Comparison of ENCODE assay signal across 9 mouse cellular contexts in genomic region chr1:193541934-193542580, GRCm38 (mm10).
DNase-seq lines count a peak whose midpoint lies in the region; ATAC-seq and TF ChIP-seq lines count a peak whose summit lies in the region.
"Had no signal": no experiment of that assay in that cellular context is flagged by ENCODE, and none has a peak within 500 bp of the region (broad histone marks: within the 10 kb centered on the region; RNA-seq: fewer than 3 reads in every experiment).

No protein-coding gene starts in this region.

- no peak for TF ChIP-seq CTCF in thymus, adult 2 months (IDR thresholded peaks at IDR 0.05; ENCODE audit: borderline replicate concordance, control insufficient read depth, extremely low read depth, insufficient read depth, low read length, poor library complexity)

- no peaks in the 10 kb centered on the region for H3K36me3 ChIP-seq in hindbrain, embryonic 14.5 days (replicated peaks; ENCODE audit: control insufficient read depth, insufficient read depth)
- H3K36me3 ChIP-seq in thymus, adult 2 months (ENCODE audit: control insufficient read depth, insufficient read depth, low read length), result no peaks in the 10 kb centered on the region

- WGBS in hindbrain, embryonic 14.5 days, result 21% methylated on average over 13 of the region's 13 CpGs
- WGBS in thymus, adult 2 months, result 47% methylated on average over 13 of the region's 13 CpGs

- H3K9ac ChIP-seq in hindbrain, embryonic 14.5 days, result no peak overlapping the region

- H3K9me3 ChIP-seq in hindbrain, embryonic 14.5 days (ENCODE audit: control insufficient read depth, low read length), result no peaks in the 10 kb centered on the region

- peak overlapping the region; percentile 38 for H3K4me2 ChIP-seq in hindbrain, embryonic 14.5 days (replicated peaks)

- no peak overlapping the region for H3K4me3 ChIP-seq in hindbrain, embryonic 14.5 days (replicated peaks; ENCODE audit: low read length)
- H3K4me3 ChIP-seq in thymus, adult 2 months (ENCODE audit: control insufficient read depth, insufficient read depth, low read length), result no peak overlapping the region
- H3K4me3 ChIP-seq: myocyte had no signal

- peak overlapping the region; percentile 10 for H3K27ac ChIP-seq in hindbrain, embryonic 14.5 days
- no peak overlapping the region for H3K27ac ChIP-seq in thymus, adult 2 months (ENCODE audit: control insufficient read depth, insufficient read depth, low read length)

- peak; percentile 14 for DNase-seq in adrenal gland, postnatal 10 days
- no peak for DNase-seq in adrenal gland, adult 18-20 months (ENCODE audit: low spot score in 2 of 2)
- DNase-seq in layer of hippocampus, postnatal 14 days (ENCODE audit: low spot score in 2 of 2), result peak; percentile 32 to 39
- DNase-seq in layer of hippocampus, postnatal 36 days, result no peak
- peak; percentile 41 for DNase-seq in hindbrain, embryonic 14.5 days (ENCODE audit: low spot score)
- peak; percentile 33 for DNase-seq in thymus, adult 2 months
- no peak for DNase-seq in left cerebral cortex, adult 9 months (ENCODE audit: low spot score in 2 of 2)

- peaks cover 9% of the 10 kb centered on the region for H3K4me1 ChIP-seq in hindbrain, embryonic 14.5 days (replicated peaks; ENCODE audit: control insufficient read depth, insufficient read depth, low read length)
- H3K4me1 ChIP-seq in thymus, adult 2 months (replicated peaks; ENCODE audit: control insufficient read depth, insufficient read depth, low read length), result no peaks in the 10 kb centered on the region

- no peak for TF ChIP-seq POLR2A in thymus, adult 2 months (IDR thresholded peaks at IDR 0.05; ENCODE audit: control insufficient read depth, extremely low read depth, insufficient read depth, low read length, poor library complexity)

- no peaks in the 10 kb centered on the region for H3K27me3 ChIP-seq in hindbrain, embryonic 14.5 days (ENCODE audit: control insufficient read depth, insufficient read depth, low read length)
- H3K27me3 ChIP-seq in thymus, adult 2 months (ENCODE audit: control insufficient read depth, insufficient read depth, low read length), result no peaks in the 10 kb centered on the region

- no peak for ATAC-seq in hindbrain, embryonic 14.5 days (ENCODE audit: low FRiP score)
- ATAC-seq in inflammation-experienced regulatory T-cells, adult 6 months, result no peak

Comparison
In these comparisons a context has a peak if more than half of its experiments do, and no peak if none do; other contexts are left out.
1. DNase-seq: peak in adrenal gland, postnatal 10 days (single experiment), layer of hippocampus, postnatal 14 days (2 of 2), hindbrain, embryonic 14.5 days (single experiment) and thymus, adult 2 months (single experiment); none in adrenal gland, adult 18-20 months (0 of 2), layer of hippocampus, postnatal 36 days (0 of 2) and left cerebral cortex, adult 9 months (0 of 2).